Mouse (Mus musculus) embryonic facial prominence, embryonic 14.5 days (tissue): ENCODE results near the gene Il4ra. TPM values are rescaled to one million over a fixed set of nuclear protein-coding genes. Genes with fewer than 3 reads are reported as not detected.

Source experiments
- ATAC-seq: fragments of 200-750 bp; cut with Nextera tagmentation; 2 replicates; pipeline ENCODE4 v1.8.0; 2017; ENCODE audit warnings: low read depth, moderate number of reproducible peaks, moderate TSS enrichment
- DNase-seq: peaks from one replicate; pipeline ENCODE4 v3.0.0-alpha.2; 2015; ENCODE audit warnings: low spot score
- H3K27ac ChIP-seq: fragments of 300-500 bp; sonication (generic); replicated peaks from 2 replicates; pipeline ENCODE4 v1.5.1; 2014; ENCODE audit warnings: low read depth, mild to moderate bottlenecking, low read length, moderate library complexity
- H3K27me3 ChIP-seq: fragments of 300-500 bp; sonication (generic); replicated peaks from 2 replicates; pipeline ENCODE4 v1.6.1; 2014; ENCODE audit warnings: low read length; ENCODE audit not compliant: control insufficient read depth, insufficient read depth
- H3K36me3 ChIP-seq: fragments of 300-500 bp; sonication (generic); 2 replicates; pipeline ENCODE4 v1.6.1; 2014; ENCODE audit warnings: low read length, mixed read lengths; ENCODE audit not compliant: control insufficient read depth, insufficient read depth
- H3K4me1 ChIP-seq: fragments of 300-500 bp; sonication (generic); 2 replicates; pipeline ENCODE4 v1.6.1; 2014; ENCODE audit warnings: antibody characterized with exemption, low read length; ENCODE audit not compliant: control insufficient read depth, insufficient read depth
- H3K4me2 ChIP-seq: fragments of 300-500 bp; sonication (generic); 2 replicates; pipeline ENCODE4 v1.6.1; 2014; ENCODE audit warnings: low read depth, mild to moderate bottlenecking, low read length, moderate library complexity, mixed read lengths
- H3K4me3 ChIP-seq: fragments of 300-500 bp; sonication (generic); 2 replicates; pipeline ENCODE4 v1.5.1; 2014; ENCODE audit warnings: low read depth, mild to moderate bottlenecking, low read length
- H3K9ac ChIP-seq: fragments of 300-500 bp; sonication (generic); 2 replicates; pipeline ENCODE4 v1.6.1; 2014; ENCODE audit warnings: low read depth, mild to moderate bottlenecking, low read length, moderate library complexity, mixed read lengths
- H3K9me3 ChIP-seq: fragments of 300-500 bp; sonication (generic); 2 replicates; pipeline ENCODE4 v1.6.1; 2016; ENCODE audit warnings: low read length; ENCODE audit not compliant: control insufficient read depth
- WGBS: fragments of 180-500 bp; shearing (Covaris S2); extraction: QIAGEN DNeasy Blood & Tissue Kit; methylation state at CpG from one replicate; pipeline ENCODE4 v1.1.7; 2014; 5-methylcytosine and 5-hydroxymethylcytosine counted together
- polyA plus RNA-seq: library from polyadenylated mRNA; unstranded; fragments of >200 nt; fragmentation: Nextera tagmentation; extraction: Ambion mirVana; gene quantifications from 2 replicates; pipeline ENCODE4 v1.2.1, GENCODE M21; 2014

Gene Il4ra
- polyA plus RNA-seq, 1 experiment from 2014 or later = 10.2 TPM

GRCm38 (mm10) chr7:125603185-125603631, 51.3 kb downstream of the Il4ra start, which contains the start of gene Il21r:
Gene Il21r, plus strand, starts transcription at chr7:125603429.
- H3K9ac ChIP-seq = no peak within 1 kb of the TSS
- 75% methylated on average over 11 of the region's 11 CpGs for WGBS

GRCm38 (mm10) chr7:125604362-125605319, 52.7 kb downstream of the Il4ra start:
- no peak overlapping the region for H3K4me2 ChIP-seq
- 76% methylated on average over 12 of the region's 12 CpGs for WGBS
- DNase-seq (no peak), ATAC-seq (no peak)
- H3K27ac ChIP-seq = no peak overlapping the region
- H3K9me3 ChIP-seq = peaks cover 4% of the 10 kb centered on the region; the same call in 1 of the 2 replicates
- H3K9ac ChIP-seq = no peak overlapping the region
- no peaks in the 10 kb centered on the region for H3K4me1 ChIP-seq
- H3K36me3 ChIP-seq = no peaks in the 10 kb centered on the region
- no peak overlapping the region for H3K4me3 ChIP-seq
- no peaks in the 10 kb centered on the region for H3K27me3 ChIP-seq

More at GRCm38 (mm10) chr7:125603185-125603631, 51.3 kb downstream of the Il4ra start, which contains the start of gene Il21r:
- H3K4me2 ChIP-seq = no peak within 1 kb of the TSS
- H3K4me3 ChIP-seq = no peak within 1 kb of the TSS
- no peak within 1 kb of the TSS for H3K27ac ChIP-seq
- no peaks in the 10 kb centered on the region for H3K36me3 ChIP-seq
- no peak for DNase-seq
- no peaks in the 10 kb centered on the region for H3K9me3 ChIP-seq
- no peaks in the 10 kb centered on the region for H3K27me3 ChIP-seq
- H3K4me1 ChIP-seq = no peaks in the 10 kb centered on the region
- ATAC-seq = no peak

- H3K4me1 ChIP-seq = no peaks in the 10 kb centered on the region
- H3K9me3 ChIP-seq = peaks cover 5% of the 10 kb centered on the region; the same call in 1 of the 2 replicates
- H3K27me3 ChIP-seq = no peaks in the 10 kb centered on the region
- 61% methylated on average over 4 of the region's 4 CpGs for WGBS
- H3K36me3 ChIP-seq = no peaks in the 10 kb centered on the region
- H3K4me3 ChIP-seq = no peak overlapping the region
- DNase-seq = no peak
- no peak for ATAC-seq
- H3K9ac ChIP-seq = no peak overlapping the region
- no peak overlapping the region for H3K4me2 ChIP-seq
- H3K27ac ChIP-seq = no peak overlapping the region
These were observed 53.8 kb downstream of the Il4ra start for GRCm38 (mm10) chr7:125605725-125606139.

- ATAC-seq (no peak), DNase-seq (no peak)
- H3K36me3 ChIP-seq = no peaks in the 10 kb centered on the region
- WGBS = 79% methylated on average over 2 of the region's 2 CpGs
- no peaks in the 10 kb centered on the region for H3K4me1 ChIP-seq
- H3K27me3 ChIP-seq = no peaks in the 10 kb centered on the region
- no peak overlapping the region for H3K4me3 ChIP-seq
- H3K4me2 ChIP-seq = no peak overlapping the region
- H3K9ac ChIP-seq = no peak overlapping the region
- H3K27ac ChIP-seq = no peak overlapping the region
- H3K9me3 ChIP-seq = peaks cover 5% of the 10 kb centered on the region; the same call in 1 of the 2 replicates
These were observed 54.6 kb downstream of the Il4ra start for GRCm38 (mm10) chr7:125606265-125607164.

GRCm38 (mm10) chr7:125607384-125608182, 55.7 kb downstream of the Il4ra start:
- ATAC-seq (no peak), DNase-seq (no peak)
- H3K4me3 ChIP-seq = no peak overlapping the region
- no peak overlapping the region for H3K27ac ChIP-seq
- no peak overlapping the region for H3K4me2 ChIP-seq
- 55% methylated on average over 6 of the region's 6 CpGs for WGBS
- H3K27me3 ChIP-seq = no peaks in the 10 kb centered on the region
- H3K9me3 ChIP-seq = peaks cover 5% of the 10 kb centered on the region; the same call in 1 of the 2 replicates
- H3K9ac ChIP-seq = no peak overlapping the region
- H3K4me1 ChIP-seq = no peaks in the 10 kb centered on the region
- H3K36me3 ChIP-seq = no peaks in the 10 kb centered on the region

GRCm38 (mm10) chr7:125608183-125608688, 56.3 kb downstream of the Il4ra start:
- WGBS = 85% methylated on average over 4 of the region's 4 CpGs
- H3K4me1 ChIP-seq = no peaks in the 10 kb centered on the region
- no peak for ATAC-seq
- no peak overlapping the region for H3K4me2 ChIP-seq
- no peak for DNase-seq
- H3K36me3 ChIP-seq = no peaks in the 10 kb centered on the region
- peaks cover 5% of the 10 kb centered on the region; the same call in 1 of the 2 replicates for H3K9me3 ChIP-seq
- no peaks in the 10 kb centered on the region for H3K27me3 ChIP-seq
- H3K9ac ChIP-seq = no peak overlapping the region
- no peak overlapping the region for H3K4me3 ChIP-seq
- H3K27ac ChIP-seq = no peak overlapping the region

- Histone ChIP-seq H3K36me3 (no peaks in the 10 kb centered on the region), H3K9me3 (peaks cover 5% of the 10 kb centered on the region; the same call in 1 of the 2 replicates), H3K27me3 (no peaks in the 10 kb centered on the region), H3K9ac (no peak overlapping the region), H3K4me3 (no peak overlapping the region), H3K4me1 (no peaks in the 10 kb centered on the region), H3K27ac (no peak overlapping the region), H3K4me2 (no peak overlapping the region)
- ATAC-seq (no peak), DNase-seq (no peak)
- WGBS = 72% methylated on average over 5 of the region's 5 CpGs
These were observed 61.7 kb downstream of the Il4ra start for GRCm38 (mm10) chr7:125613579-125613978.
